Mouse (Mus musculus): ENCODE results near the gene Ets1. TPM values are rescaled to one million over a fixed set of nuclear protein-coding genes. Genes with fewer than 3 reads are reported as not detected.
A peak's percentile ranks its signal among the peaks of the same experiment; 100 is the strongest.

The Ets1 gene
- polyA plus RNA-seq, 1 experiment from 2014 or later = 48.1 TPM

GRCm38 (mm10) chr9:32748552-32748951, 112.5 kb downstream of the Ets1 start:
- DNase-seq (ENCODE audit: low spot score) (no peak), ATAC-seq (replicated peaks; ENCODE audit: low FRiP score, low read depth) (no peak)
- Histone ChIP-seq H3K9me3 (replicated peaks; ENCODE audit: low read length) (no peaks in the 10 kb centered on the region), H3K4me1 (replicated peaks; ENCODE audit: insufficient read depth, low read length) (0 out of 2 replicates have a peak, but pooled peaks cover 18% of the 10 kb centered on the region), H3K36me3 (ENCODE audit: insufficient read depth, low read length) (0 out of 2 replicates have a peak, but pooled peaks cover 12% of the 10 kb centered on the region), H3K4me3 (replicated peaks; ENCODE audit: low read depth, low read length) (no peak overlapping the region), H3K4me2 (ENCODE audit: low read length) (no peak overlapping the region), H3K27ac (no peak overlapping the region), H3K27me3 (ENCODE audit: insufficient read depth, low read length) (no peaks in the 10 kb centered on the region), H3K9ac (ENCODE audit: low read depth, low read length) (no peak overlapping the region)
- 93% methylated on average over 5 of the region's 5 CpGs for WGBS
- TF ChIP-seq CTCF (IDR thresholded peaks at IDR 0.05; ENCODE audit: low read depth) = no peak

GRCm38 (mm10) chr9:32749721-32750480, 113.9 kb downstream of the Ets1 start:
- H3K27ac ChIP-seq = no peak overlapping the region
- 0 out of 2 replicates have a peak, but pooled peaks cover 6% of the 10 kb centered on the region for H3K4me1 ChIP-seq (replicated peaks; ENCODE audit: insufficient read depth, low read length)
- 0 out of 2 replicates have a peak, but pooled peaks cover 12% of the 10 kb centered on the region for H3K36me3 ChIP-seq (ENCODE audit: insufficient read depth, low read length)
- H3K4me3 ChIP-seq (replicated peaks; ENCODE audit: low read depth, low read length) = no peak overlapping the region
- no peak for TF ChIP-seq CTCF (IDR thresholded peaks at IDR 0.05; ENCODE audit: low read depth)
- WGBS = 88% methylated on average over 13 of the region's 13 CpGs
- ATAC-seq (replicated peaks; ENCODE audit: low FRiP score, low read depth) = no peak
- H3K9ac ChIP-seq (ENCODE audit: low read depth, low read length) = no peak overlapping the region
- H3K27me3 ChIP-seq (ENCODE audit: insufficient read depth, low read length) = no peaks in the 10 kb centered on the region
- no peak for DNase-seq (ENCODE audit: low spot score)
- H3K4me2 ChIP-seq (ENCODE audit: low read length) = no peak overlapping the region
- H3K9me3 ChIP-seq (replicated peaks; ENCODE audit: low read length) = no peaks in the 10 kb centered on the region

- peaks cover 12% of the 10 kb centered on the region; the same call in 1 of the 2 replicates for H3K36me3 ChIP-seq (ENCODE audit: insufficient read depth, low read length)
- DNase-seq (ENCODE audit: low spot score) = no peak
- no peak overlapping the region for H3K4me3 ChIP-seq (replicated peaks; ENCODE audit: low read depth, low read length)
- WGBS = 69% methylated on average over 5 of the region's 5 CpGs
- no peaks in the 10 kb centered on the region for H3K9me3 ChIP-seq (replicated peaks; ENCODE audit: low read length)
- ATAC-seq (replicated peaks; ENCODE audit: low FRiP score, low read depth) = no peak
- no peaks in the 10 kb centered on the region for H3K27me3 ChIP-seq (ENCODE audit: insufficient read depth, low read length)
- 0 out of 2 replicates have a peak, but pooled peaks cover 3% of the 10 kb centered on the region for H3K4me1 ChIP-seq (replicated peaks; ENCODE audit: insufficient read depth, low read length)
- H3K4me2 ChIP-seq (ENCODE audit: low read length) = no peak overlapping the region
- H3K27ac ChIP-seq = no peak overlapping the region
- TF ChIP-seq CTCF (IDR thresholded peaks at IDR 0.05; ENCODE audit: low read depth) = no peak
- H3K9ac ChIP-seq (ENCODE audit: low read depth, low read length) = no peak overlapping the region
Measured at GRCm38 (mm10) chr9:32752602-32753001, 116.6 kb downstream of the Ets1 start.

GRCm38 (mm10) chr9:32754311-32754710, 118.3 kb downstream of the Ets1 start:
- TF ChIP-seq CTCF (IDR thresholded peaks at IDR 0.05; ENCODE audit: low read depth) = no peak
- 94% methylated on average over 15 of the region's 15 CpGs for WGBS
- Histone ChIP-seq H3K4me1 (replicated peaks; ENCODE audit: insufficient read depth, low read length) (0 out of 2 replicates have a peak, but pooled peaks cover 3% of the 10 kb centered on the region), H3K9me3 (replicated peaks; ENCODE audit: low read length) (no peaks in the 10 kb centered on the region), H3K27ac (no peak overlapping the region), H3K4me3 (replicated peaks; ENCODE audit: low read depth, low read length) (no peak overlapping the region), H3K27me3 (ENCODE audit: insufficient read depth, low read length) (no peaks in the 10 kb centered on the region), H3K9ac (ENCODE audit: low read depth, low read length) (no peak overlapping the region), H3K36me3 (ENCODE audit: insufficient read depth, low read length) (peaks cover 8% of the 10 kb centered on the region; the same call in 1 of the 2 replicates), H3K4me2 (ENCODE audit: low read length) (no peak overlapping the region)
- DNase-seq (ENCODE audit: low spot score) = no peak
- no peak for ATAC-seq (replicated peaks; ENCODE audit: low FRiP score, low read depth)

- H3K4me3 ChIP-seq (replicated peaks; ENCODE audit: low read depth, low read length) = no peak overlapping the region
- H3K27me3 ChIP-seq (ENCODE audit: insufficient read depth, low read length) = no peaks in the 10 kb centered on the region
- no peak; the same call in 1 of the 2 replicates for ATAC-seq (replicated peaks; ENCODE audit: low FRiP score, low read depth)
- DNase-seq (ENCODE audit: low spot score) = peak; percentile 81
- H3K36me3 ChIP-seq (ENCODE audit: insufficient read depth, low read length) = no peaks in the 10 kb centered on the region; the same call in 1 of the 2 replicates
- H3K4me2 ChIP-seq (ENCODE audit: low read length) = no peak overlapping the region
- 45% methylated on average over 2 of the region's 2 CpGs for WGBS
- no peak overlapping the region for H3K9ac ChIP-seq (ENCODE audit: low read depth, low read length)
- TF ChIP-seq CTCF (IDR thresholded peaks at IDR 0.05; ENCODE audit: low read depth) = no peak
- H3K9me3 ChIP-seq (replicated peaks; ENCODE audit: low read length) = no peaks in the 10 kb centered on the region
- H3K27ac ChIP-seq = 0 out of 2 replicates have a peak overlapping the region, but pooled peaks have one; percentile 5
- no peaks in the 10 kb centered on the region for H3K4me1 ChIP-seq (replicated peaks; ENCODE audit: insufficient read depth, low read length)
Measured at GRCm38 (mm10) chr9:32756002-32756401, 120.0 kb downstream of the Ets1 start.

- Histone ChIP-seq H3K27me3 (ENCODE audit: insufficient read depth, low read length) (no peaks in the 10 kb centered on the region), H3K36me3 (ENCODE audit: insufficient read depth, low read length) (no peaks in the 10 kb centered on the region; the same call in 1 of the 2 replicates)
Measured at GRCm38 (mm10) chr9:32758280-32758905, 122.4 kb downstream of the Ets1 start.

More at GRCm38 (mm10) chr9:32758280-32758905, 122.4 kb downstream of the Ets1 start:
- DNase-seq (ENCODE audit: low spot score) = no peak
- TF ChIP-seq CTCF (IDR thresholded peaks at IDR 0.05; ENCODE audit: low read depth) = no peak
- no peak overlapping the region for H3K4me2 ChIP-seq (ENCODE audit: low read length)
- H3K27ac ChIP-seq = no peak overlapping the region
- no peak overlapping the region for H3K4me3 ChIP-seq (replicated peaks; ENCODE audit: low read depth, low read length)
- no peaks in the 10 kb centered on the region for H3K4me1 ChIP-seq (replicated peaks; ENCODE audit: insufficient read depth, low read length)
- WGBS = 81% methylated on average over 5 of the region's 5 CpGs
- H3K9ac ChIP-seq (ENCODE audit: low read depth, low read length) = no peak overlapping the region
- no peak for ATAC-seq (replicated peaks; ENCODE audit: low FRiP score, low read depth)
- no peaks in the 10 kb centered on the region for H3K9me3 ChIP-seq (replicated peaks; ENCODE audit: low read length)
